Mouse (Mus musculus): ENCODE measurements around the gene Atxn7. TPM values are rescaled to one million over a fixed set of nuclear protein-coding genes. Genes with fewer than 3 reads are reported as not detected.

Gene Atxn7
- polyA plus RNA-seq, 1 experiment from 2014 or later, result 5.7 TPM

DNA sequence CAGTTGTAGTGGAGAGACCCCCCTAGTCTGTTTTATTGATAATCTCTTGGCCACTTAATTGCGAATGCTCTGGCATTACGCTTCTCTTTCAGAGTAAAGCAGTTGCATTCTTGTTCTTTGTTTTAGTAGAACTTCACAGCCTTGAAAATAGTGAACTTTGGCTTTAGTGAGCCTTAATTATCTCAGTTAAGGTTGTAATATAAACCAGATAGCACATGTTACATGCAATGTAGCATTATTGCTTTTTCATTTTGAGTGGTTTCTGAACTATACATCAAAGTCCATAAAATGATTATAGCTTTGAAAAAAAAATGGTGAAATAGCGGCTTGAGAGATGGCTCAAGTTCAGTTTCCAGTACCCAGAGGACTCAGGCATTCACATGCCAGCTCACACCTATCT lies 9.3 kb downstream of the Atxn7 start:
- ATAC-seq (ENCODE audit: low read depth) (no peak), DNase-seq (ENCODE audit: low spot score) (no peak)
- H3K27me3 ChIP-seq (replicated peaks; ENCODE audit: control insufficient read depth, insufficient read depth, low read length), result no peaks in the 10 kb centered on the region
- H3K9me3 ChIP-seq (ENCODE audit: control insufficient read depth, low read length), result no peaks in the 10 kb centered on the region
- H3K27ac ChIP-seq (replicated peaks; ENCODE audit: low read depth, low read length), result no peak overlapping the region
- 85% methylated on average over 3 of the region's 3 CpGs for WGBS
- no peak overlapping the region for H3K4me3 ChIP-seq (ENCODE audit: low read depth, low read length)
- H3K9ac ChIP-seq (ENCODE audit: low read depth, low read length), result no peak overlapping the region
- no peaks in the 10 kb centered on the region for H3K4me1 ChIP-seq (ENCODE audit: control insufficient read depth, insufficient read depth, low read length)
- no peaks in the 10 kb centered on the region for H3K36me3 ChIP-seq (ENCODE audit: control insufficient read depth, insufficient read depth, low read length)
- H3K4me2 ChIP-seq (ENCODE audit: low read depth, low read length), result no peak overlapping the region

DNA sequence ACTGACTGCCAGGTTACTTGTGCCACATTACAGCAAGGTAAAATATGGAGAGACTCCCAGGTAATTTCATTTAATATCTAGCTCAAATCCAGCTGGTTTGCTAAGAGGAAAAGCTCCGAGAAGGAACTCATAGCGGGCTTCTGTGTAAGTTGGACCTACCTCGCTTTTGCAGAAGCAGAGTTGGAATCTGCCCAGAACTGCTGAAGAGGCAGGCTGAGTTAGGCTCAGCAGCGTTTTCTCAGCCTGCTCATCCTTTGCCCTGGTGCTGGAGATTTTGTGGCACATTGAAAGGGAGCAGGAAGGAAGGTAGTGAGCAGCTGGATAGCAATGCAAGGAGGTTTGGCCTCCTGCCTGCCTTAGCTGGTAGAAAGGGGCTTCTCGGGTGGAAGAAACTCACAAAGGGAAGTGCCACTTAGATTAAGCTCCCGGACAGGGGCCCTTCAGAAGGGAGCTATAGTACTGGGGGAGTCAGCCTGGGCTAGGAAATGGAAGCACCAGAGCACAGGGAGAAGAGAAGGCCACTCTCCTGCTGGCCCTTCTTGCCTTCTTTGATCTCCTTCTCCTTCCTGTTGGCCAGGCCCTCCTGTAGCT lies 10.5 kb downstream of the Atxn7 start:
- H3K27ac ChIP-seq (replicated peaks; ENCODE audit: low read depth, low read length), result no peak overlapping the region
- no peak overlapping the region for H3K4me3 ChIP-seq (ENCODE audit: low read depth, low read length)
- ATAC-seq (ENCODE audit: low read depth) (no peak), DNase-seq (ENCODE audit: low spot score) (no peak)
- H3K9me3 ChIP-seq (ENCODE audit: control insufficient read depth, low read length), result no peaks in the 10 kb centered on the region
- H3K4me2 ChIP-seq (ENCODE audit: low read depth, low read length), result no peak overlapping the region
- H3K9ac ChIP-seq (ENCODE audit: low read depth, low read length), result no peak overlapping the region
- H3K4me1 ChIP-seq (ENCODE audit: control insufficient read depth, insufficient read depth, low read length), result no peaks in the 10 kb centered on the region
- no peaks in the 10 kb centered on the region for H3K36me3 ChIP-seq (ENCODE audit: control insufficient read depth, insufficient read depth, low read length)
- H3K27me3 ChIP-seq (replicated peaks; ENCODE audit: control insufficient read depth, insufficient read depth, low read length), result no peaks in the 10 kb centered on the region
- 62% methylated on average over 6 of the region's 6 CpGs for WGBS

DNA sequence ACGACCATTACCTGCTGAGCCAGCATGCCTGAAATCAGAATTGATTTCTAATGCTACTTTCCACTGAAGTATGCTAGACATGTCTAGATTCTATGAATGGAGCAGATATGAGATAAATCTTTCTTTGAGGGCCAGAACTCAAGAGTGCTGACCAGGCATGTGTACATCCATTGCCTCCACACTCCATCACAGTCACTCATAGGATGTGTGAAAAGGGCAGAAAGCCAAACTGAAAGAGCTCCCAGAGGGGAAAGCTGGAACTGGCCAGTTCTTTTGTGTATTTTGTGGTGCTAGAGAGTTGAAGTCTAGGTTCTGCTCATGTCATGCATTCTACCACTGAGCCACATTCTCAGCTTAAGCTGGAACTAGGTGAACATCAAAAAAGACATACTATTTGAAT lies 16.3 kb downstream of the Atxn7 start:
- Histone ChIP-seq H3K9me3 (ENCODE audit: control insufficient read depth, low read length) (no peaks in the 10 kb centered on the region), H3K4me1 (ENCODE audit: control insufficient read depth, insufficient read depth, low read length) (no peaks in the 10 kb centered on the region), H3K4me2 (ENCODE audit: low read depth, low read length) (no peak overlapping the region), H3K9ac (ENCODE audit: low read depth, low read length) (no peak overlapping the region), H3K27me3 (replicated peaks; ENCODE audit: control insufficient read depth, insufficient read depth, low read length) (no peaks in the 10 kb centered on the region), H3K27ac (replicated peaks; ENCODE audit: low read depth, low read length) (no peak overlapping the region), H3K36me3 (ENCODE audit: control insufficient read depth, insufficient read depth, low read length) (no peaks in the 10 kb centered on the region), H3K4me3 (ENCODE audit: low read depth, low read length) (no peak overlapping the region)
- DNase-seq (ENCODE audit: low spot score), result no peak
- ATAC-seq (ENCODE audit: low read depth), result no peak
- 70% methylated on average over 1 of the region's 1 CpGs for WGBS

DNA sequence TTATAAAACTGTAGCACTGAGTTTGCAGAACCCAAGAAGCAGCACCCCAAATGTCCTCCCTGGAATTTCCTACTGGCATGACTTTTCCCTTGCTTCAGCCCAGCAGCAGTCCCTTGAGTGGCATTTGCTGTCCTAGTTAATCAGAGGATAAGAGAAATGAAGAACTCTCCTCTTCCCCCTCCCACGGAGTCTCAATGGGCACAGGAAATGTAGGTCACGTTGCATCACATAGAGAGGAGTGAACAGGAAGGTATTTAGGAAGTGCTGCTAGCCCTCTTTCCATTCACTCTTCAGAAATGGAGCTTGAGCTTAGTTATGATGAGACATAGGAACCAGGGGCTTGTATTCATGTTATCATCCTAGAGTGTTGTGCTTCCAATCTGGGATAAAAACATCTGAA lies 20.0 kb downstream of the Atxn7 start:
- H3K4me3 ChIP-seq (ENCODE audit: low read depth, low read length), result no peak overlapping the region
- H3K9me3 ChIP-seq (ENCODE audit: control insufficient read depth, low read length), result no peaks in the 10 kb centered on the region

DNA sequence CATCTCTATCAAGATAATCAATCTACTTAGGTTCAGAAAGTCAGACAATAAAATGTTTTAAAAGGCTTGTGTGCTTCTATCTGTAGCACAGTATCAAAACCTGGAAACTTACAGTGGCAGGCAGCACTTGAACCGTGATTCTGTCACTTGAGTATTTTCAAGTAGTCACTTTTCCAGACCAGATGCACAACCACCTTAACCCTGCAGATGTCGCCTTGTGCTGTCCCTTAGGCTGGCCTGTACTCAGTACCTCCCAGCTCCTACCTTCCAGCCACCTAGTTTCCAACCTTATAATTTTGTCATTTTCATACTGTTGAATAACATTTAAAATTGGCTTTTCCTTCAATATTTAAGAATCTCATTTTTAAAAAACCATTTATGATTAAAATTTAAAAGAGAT lies 20.9 kb downstream of the Atxn7 start:
- no peaks in the 10 kb centered on the region for H3K9me3 ChIP-seq (ENCODE audit: control insufficient read depth, low read length)
- H3K36me3 ChIP-seq (ENCODE audit: control insufficient read depth, insufficient read depth, low read length), result no peaks in the 10 kb centered on the region
- no peaks in the 10 kb centered on the region for H3K27me3 ChIP-seq (replicated peaks; ENCODE audit: control insufficient read depth, insufficient read depth, low read length)
- H3K4me3 ChIP-seq (ENCODE audit: low read depth, low read length), result no peak overlapping the region
- no peaks in the 10 kb centered on the region for H3K4me1 ChIP-seq (ENCODE audit: control insufficient read depth, insufficient read depth, low read length)
- H3K4me2 ChIP-seq (ENCODE audit: low read depth, low read length), result no peak overlapping the region
- WGBS, result 46% methylated on average over 2 of the region's 2 CpGs
- H3K27ac ChIP-seq (replicated peaks; ENCODE audit: low read depth, low read length), result no peak overlapping the region
- H3K9ac ChIP-seq (ENCODE audit: low read depth, low read length), result no peak overlapping the region
- ATAC-seq (ENCODE audit: low read depth), result no peak
- no peak for DNase-seq (ENCODE audit: low spot score)

More for the DNA sequence above, 20.0 kb downstream of the Atxn7 start:
- Histone ChIP-seq H3K9ac (ENCODE audit: low read depth, low read length) (no peak overlapping the region), H3K4me2 (ENCODE audit: low read depth, low read length) (no peak overlapping the region), H3K36me3 (ENCODE audit: control insufficient read depth, insufficient read depth, low read length) (no peaks in the 10 kb centered on the region), H3K27ac (replicated peaks; ENCODE audit: low read depth, low read length) (no peak overlapping the region), H3K4me1 (ENCODE audit: control insufficient read depth, insufficient read depth, low read length) (no peaks in the 10 kb centered on the region), H3K27me3 (replicated peaks; ENCODE audit: control insufficient read depth, insufficient read depth, low read length) (no peaks in the 10 kb centered on the region)
- no peak for ATAC-seq (ENCODE audit: low read depth)
- 23% methylated on average over 2 of the region's 2 CpGs for WGBS
- DNase-seq (ENCODE audit: low spot score), result peak; percentile 24

DNA sequence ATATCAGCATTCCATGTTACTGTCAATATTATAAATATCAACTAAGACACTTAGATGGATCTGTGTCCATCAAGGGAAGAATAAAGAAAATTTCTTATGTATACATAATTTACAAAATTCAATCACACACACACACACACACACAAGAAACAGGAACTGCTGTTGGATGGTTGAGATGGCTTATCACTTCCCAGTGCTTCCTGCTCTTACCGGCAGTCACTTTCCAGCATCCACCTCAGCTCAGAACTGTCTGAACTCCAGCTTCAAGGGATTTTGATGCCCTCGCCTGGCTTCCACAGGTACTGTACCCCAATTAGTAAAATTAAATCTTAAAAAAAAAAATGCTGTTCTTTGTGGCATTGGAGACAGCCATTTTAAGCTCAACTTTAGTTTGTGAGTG lies 27.2 kb downstream of the Atxn7 start:
- H3K4me1 ChIP-seq (ENCODE audit: control insufficient read depth, insufficient read depth, low read length), result no peaks in the 10 kb centered on the region
- no peak overlapping the region for H3K27ac ChIP-seq (replicated peaks; ENCODE audit: low read depth, low read length)

DNA sequence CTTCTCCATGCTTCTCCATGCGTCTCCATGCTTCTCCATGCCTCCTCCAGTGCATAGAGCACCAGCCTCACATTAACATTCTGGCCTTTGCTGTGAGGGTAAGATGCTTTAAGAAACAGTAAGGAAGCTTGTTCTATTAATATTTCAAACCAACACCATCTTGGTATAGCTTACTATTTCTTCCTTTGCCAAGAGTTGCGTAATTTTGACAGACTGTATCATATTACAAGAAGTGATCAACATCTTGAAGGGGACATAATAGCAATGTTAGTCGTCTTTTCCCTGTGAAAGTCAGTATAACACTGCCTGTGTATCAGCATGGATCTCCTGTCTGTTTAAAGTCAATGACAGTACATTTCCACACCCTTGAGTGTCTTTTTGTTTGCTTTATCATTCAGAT lies 29.5 kb downstream of the Atxn7 start:
- Histone ChIP-seq H3K9me3 (ENCODE audit: control insufficient read depth, low read length) (no peaks in the 10 kb centered on the region), H3K4me1 (ENCODE audit: control insufficient read depth, insufficient read depth, low read length) (no peaks in the 10 kb centered on the region), H3K9ac (ENCODE audit: low read depth, low read length) (no peak overlapping the region), H3K4me2 (ENCODE audit: low read depth, low read length) (no peak overlapping the region), H3K4me3 (ENCODE audit: low read depth, low read length) (no peak overlapping the region), H3K27me3 (replicated peaks; ENCODE audit: control insufficient read depth, insufficient read depth, low read length) (no peaks in the 10 kb centered on the region), H3K36me3 (ENCODE audit: control insufficient read depth, insufficient read depth, low read length) (no peaks in the 10 kb centered on the region), H3K27ac (replicated peaks; ENCODE audit: low read depth, low read length) (no peak overlapping the region)
- DNase-seq (ENCODE audit: low spot score) (no peak), ATAC-seq (ENCODE audit: low read depth) (no peak)
- WGBS, result 62% methylated on average over 3 of the region's 3 CpGs

More for the DNA sequence above, 27.2 kb downstream of the Atxn7 start:
- WGBS, result 45% methylated on average over 2 of the region's 2 CpGs
- ATAC-seq (ENCODE audit: low read depth) (no peak), DNase-seq (ENCODE audit: low spot score) (no peak)
- H3K36me3 ChIP-seq (ENCODE audit: control insufficient read depth, insufficient read depth, low read length), result no peaks in the 10 kb centered on the region
- H3K9ac ChIP-seq (ENCODE audit: low read depth, low read length), result no peak overlapping the region
- no peak overlapping the region for H3K4me2 ChIP-seq (ENCODE audit: low read depth, low read length)
- H3K9me3 ChIP-seq (ENCODE audit: control insufficient read depth, low read length), result no peaks in the 10 kb centered on the region
- no peaks in the 10 kb centered on the region for H3K27me3 ChIP-seq (replicated peaks; ENCODE audit: control insufficient read depth, insufficient read depth, low read length)
- no peak overlapping the region for H3K4me3 ChIP-seq (ENCODE audit: low read depth, low read length)

DNA sequence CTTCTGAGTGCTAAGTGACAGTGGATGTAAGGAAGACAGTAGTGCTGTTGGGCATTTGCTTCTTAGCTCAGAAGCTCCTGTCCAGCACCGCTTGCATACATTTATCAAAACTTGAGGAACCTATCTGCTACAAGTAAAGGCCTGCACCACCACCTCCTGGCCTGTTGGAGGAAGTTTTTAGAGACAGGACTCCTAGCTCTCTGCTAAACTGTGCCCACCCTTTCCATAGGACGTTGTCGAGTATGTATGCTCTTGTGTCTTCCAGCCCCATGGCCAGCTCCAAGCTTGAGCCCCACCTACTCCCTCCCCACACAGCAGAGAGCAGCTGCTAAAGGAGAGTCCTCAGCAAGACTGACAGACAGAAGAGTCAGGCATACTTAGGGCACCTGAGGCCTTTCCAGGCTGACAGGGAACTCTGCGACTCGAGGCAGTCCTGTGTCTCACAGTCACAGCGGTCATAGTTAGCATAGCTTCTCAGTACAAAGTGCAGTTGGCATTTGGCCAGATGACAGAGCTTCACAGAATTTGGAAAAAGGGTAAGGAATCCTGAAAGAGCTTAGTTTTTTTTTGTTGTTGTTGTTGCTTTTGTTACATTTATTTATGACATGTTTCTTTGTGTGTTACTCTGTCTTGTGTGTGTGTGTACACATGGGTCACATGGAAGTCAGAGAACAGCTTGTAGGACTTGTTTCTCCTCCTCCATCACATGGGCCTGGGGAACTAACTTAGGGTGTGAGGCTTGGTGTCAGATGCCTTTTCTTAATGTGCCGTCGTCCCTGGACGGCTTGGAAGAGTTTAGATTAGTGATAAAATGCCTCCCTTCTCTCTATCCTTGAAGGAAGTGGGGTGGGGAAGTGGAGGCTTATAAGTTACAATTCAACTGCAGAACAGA lies 34.2 kb downstream of the Atxn7 start:
- H3K4me2 ChIP-seq (ENCODE audit: low read depth, low read length), result no peak overlapping the region
- H3K27me3 ChIP-seq (replicated peaks; ENCODE audit: control insufficient read depth, insufficient read depth, low read length), result no peaks in the 10 kb centered on the region
- no peak for DNase-seq (ENCODE audit: low spot score)
- H3K9ac ChIP-seq (ENCODE audit: low read depth, low read length), result no peak overlapping the region
- 71% methylated on average over 9 of the region's 9 CpGs for WGBS
- H3K4me1 ChIP-seq (ENCODE audit: control insufficient read depth, insufficient read depth, low read length), result no peaks in the 10 kb centered on the region
- no peak for ATAC-seq (ENCODE audit: low read depth)
- no peaks in the 10 kb centered on the region for H3K36me3 ChIP-seq (ENCODE audit: control insufficient read depth, insufficient read depth, low read length)
- no peak overlapping the region for H3K4me3 ChIP-seq (ENCODE audit: low read depth, low read length)
- H3K27ac ChIP-seq (replicated peaks; ENCODE audit: low read depth, low read length), result no peak overlapping the region
- H3K9me3 ChIP-seq (ENCODE audit: control insufficient read depth, low read length), result no peaks in the 10 kb centered on the region

DNA sequence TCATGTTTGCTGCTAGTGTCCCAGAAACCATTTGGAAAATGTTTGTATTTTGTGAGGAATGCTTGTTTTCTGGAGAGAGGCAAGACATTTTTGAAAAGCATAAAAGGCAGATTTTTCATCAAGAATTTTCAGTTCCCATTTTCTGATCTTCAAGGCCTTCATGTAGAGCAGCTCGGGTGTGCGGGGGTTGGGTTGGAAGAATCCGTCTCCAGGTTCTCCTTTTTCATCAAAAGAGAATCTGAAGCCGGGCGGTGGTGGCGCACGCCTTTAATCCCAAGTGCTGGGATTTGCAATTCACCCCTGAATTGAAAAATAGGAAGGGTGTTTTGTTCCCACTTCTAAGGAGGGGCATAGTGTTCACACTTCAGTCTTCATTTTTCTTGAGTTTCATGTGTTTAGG lies 41.5 kb downstream of the Atxn7 start:
- no peaks in the 10 kb centered on the region for H3K4me1 ChIP-seq (ENCODE audit: control insufficient read depth, insufficient read depth, low read length)
- no peak overlapping the region for H3K4me2 ChIP-seq (ENCODE audit: low read depth, low read length)
- no peaks in the 10 kb centered on the region for H3K36me3 ChIP-seq (ENCODE audit: control insufficient read depth, insufficient read depth, low read length)
- 93% methylated on average over 7 of the region's 7 CpGs for WGBS
- no peaks in the 10 kb centered on the region for H3K9me3 ChIP-seq (ENCODE audit: control insufficient read depth, low read length)
- H3K27me3 ChIP-seq (replicated peaks; ENCODE audit: control insufficient read depth, insufficient read depth, low read length), result no peaks in the 10 kb centered on the region
- ATAC-seq (ENCODE audit: low read depth), result no peak
- H3K27ac ChIP-seq (replicated peaks; ENCODE audit: low read depth, low read length), result no peak overlapping the region
- no peak overlapping the region for H3K4me3 ChIP-seq (ENCODE audit: low read depth, low read length)
- no peak for DNase-seq (ENCODE audit: low spot score)
- no peak overlapping the region for H3K9ac ChIP-seq (ENCODE audit: low read depth, low read length)
